Mouse (Mus musculus) MEL (cell line): ENCODE results near the gene Qtrt2.

ENCODE experiments used
- BHLHE40 ChIP-seq: IDR thresholded peaks from 2 replicates; pipeline ENCODE4 v1.6.1; 2012; ENCODE audit warnings: low read depth, mild to moderate bottlenecking, inconsistent platforms, low read length, improper control_type of control experiment, borderline replicate concordance
- CTCF ChIP-seq, 3 experiments: IDR thresholded peaks in 2 of 3; conservative IDR thresholded peaks in 1 of 3; 2 replicates each; pipeline ENCODE4 v1.5.1; 2011 to 2012; ENCODE audit warnings: low read length in 3 of 3, low read depth in 2 of 3, mild to moderate bottlenecking in 2 of 3, improper control_type of control experiment in 1 of 3, inconsistent platforms in 1 of 3, mixed read lengths in 1 of 3, moderate library complexity in 1 of 3; ENCODE audit not compliant: control insufficient read depth in 1 of 3, insufficient read depth in 1 of 3, poor library complexity in 1 of 3, severe bottlenecking in 1 of 3
- EP300 ChIP-seq, 2 experiments: IDR thresholded peaks; 2 replicates each; pipeline ENCODE4 v1.6.1; 2011; ENCODE audit warnings: improper control_type of control experiment in 2 of 2, low read length in 2 of 2, low read depth in 1 of 2, mild to moderate bottlenecking in 1 of 2
- GATA1 ChIP-seq: IDR thresholded peaks from 2 replicates; pipeline ENCODE4 v1.6.1; 2011; ENCODE audit warnings: low read depth, low read length, improper control_type of control experiment
- HCFC1 ChIP-seq: IDR thresholded peaks from 2 replicates; pipeline ENCODE4 v1.6.1; 2012; ENCODE audit warnings: low read depth, mild to moderate bottlenecking, inconsistent platforms, low read length, improper control_type of control experiment, moderate library complexity
- KAT2A ChIP-seq: conservative IDR thresholded peaks from 2 replicates; pipeline ENCODE4 v1.6.1; 2012; ENCODE audit warnings: low read depth, low read length, improper control_type of control experiment, inconsistent platforms
- NELFE ChIP-seq: IDR thresholded peaks from 2 replicates; pipeline ENCODE4 v1.6.1; 2011; ENCODE audit warnings: low read depth, low read length, improper control_type of control experiment
- NRF1 ChIP-seq: IDR thresholded peaks from 2 replicates; pipeline ENCODE4 v1.6.1; 2014; ENCODE audit warnings: low read depth, mild to moderate bottlenecking, inconsistent platforms, low read length, improper control_type of control experiment, moderate library complexity; ENCODE audit not compliant: poor library complexity, insufficient read depth, severe bottlenecking
- POLR2A ChIP-seq, 2 experiments: IDR thresholded peaks; 2 replicates each; pipeline ENCODE4 v1.6.1; 2011 to 2012; ENCODE audit warnings: low read length in 2 of 2, mild to moderate bottlenecking in 2 of 2, control low read depth in 1 of 2, improper control_type of control experiment in 1 of 2, low read depth in 1 of 2, moderate library complexity in 1 of 2; ENCODE audit not compliant: control insufficient read depth in 1 of 2, insufficient read depth in 1 of 2, poor library complexity in 1 of 2
- POLR2AphosphoS2 ChIP-seq: IDR thresholded peaks from 2 replicates; pipeline ENCODE4 v1.6.1; 2011; ENCODE audit warnings: low read length, improper control_type of control experiment
- SMC3 ChIP-seq: IDR thresholded peaks from 2 replicates; pipeline ENCODE4 v1.6.1; 2011; ENCODE audit warnings: low read depth, low read length, improper control_type of control experiment
- TAL1 ChIP-seq: IDR thresholded peaks from 2 replicates; pipeline ENCODE4 v1.6.1; 2012; ENCODE audit warnings: mild to moderate bottlenecking, inconsistent platforms, low read length, moderate library complexity, mixed read lengths
- ZMIZ1 ChIP-seq: IDR thresholded peaks from 2 replicates; pipeline ENCODE4 v1.6.1; 2012; ENCODE audit warnings: low read depth, mild to moderate bottlenecking, inconsistent platforms, low read length, improper control_type of control experiment, moderate library complexity

GRCm38 (mm10) chr16:43935892-43936291, 9.3 kb upstream of the Qtrt2 start:
- TF ChIP-seq GATA1 (no peak), EP300 (IDR thresholded peaks at IDR 0.05; ENCODE audit: low read depth in 1 of 2, low read length in 2 of 2) (no peak), KAT2A (no peak), POLR2A (IDR thresholded peaks at IDR 0.05; ENCODE audit: control insufficient read depth in 1 of 2, insufficient read depth in 1 of 2, low read depth in 1 of 2, low read length in 2 of 2, poor library complexity in 1 of 2) (no peak), POLR2AphosphoS2 (no peak), NRF1 (no peak), SMC3 (no peak), ZMIZ1 (no peak), NELFE (no peak), CTCF (IDR thresholded peaks at IDR 0.05 in 2 of 3, conservative IDR thresholded peaks at IDR 0.05 in 1 of 3; ENCODE audit: control insufficient read depth in 1 of 3, insufficient read depth in 1 of 3, low read depth in 2 of 3, low read length in 3 of 3, poor library complexity in 1 of 3, severe bottlenecking in 1 of 3) (no peak), TAL1 (no peak), HCFC1 (no peak), BHLHE40 (no peak)
